Mouse (Mus musculus): Measurements from ENCODE around the gene Mxd3. TPM values are rescaled to one million over a fixed set of nuclear protein-coding genes. Genes with fewer than 3 reads are reported as not detected.

The Mxd3 gene
- polyA plus RNA-seq, 1 experiment from 2014 or later, result 15.1 TPM

GRCm38 (mm10) chr13:55371007-55371681 lies 41.5 kb upstream of the Mxd3 start:
- ATAC-seq (replicated peaks; ENCODE audit: low FRiP score, low read depth) (no peak), DNase-seq (ENCODE audit: low spot score) (no peak)
- Histone ChIP-seq H3K9ac (ENCODE audit: low read depth, low read length) (no peak overlapping the region), H3K4me1 (replicated peaks; ENCODE audit: insufficient read depth, low read length) (no peaks in the 10 kb centered on the region), H3K9me3 (replicated peaks; ENCODE audit: low read length) (no peaks in the 10 kb centered on the region), H3K4me2 (ENCODE audit: low read length) (no peak overlapping the region), H3K27ac (no peak overlapping the region), H3K27me3 (ENCODE audit: insufficient read depth, low read length) (no peaks in the 10 kb centered on the region), H3K36me3 (ENCODE audit: insufficient read depth, low read length) (no peaks in the 10 kb centered on the region), H3K4me3 (replicated peaks; ENCODE audit: low read depth, low read length) (no peak overlapping the region)
- WGBS, result 74% methylated on average over 8 of the region's 8 CpGs
- no peak for TF ChIP-seq CTCF (IDR thresholded peaks at IDR 0.05; ENCODE audit: low read depth)

- DNase-seq (ENCODE audit: low spot score), result no peak
- Histone ChIP-seq H3K27me3 (ENCODE audit: insufficient read depth, low read length) (no peaks in the 10 kb centered on the region), H3K4me1 (replicated peaks; ENCODE audit: insufficient read depth, low read length) (no peaks in the 10 kb centered on the region), H3K9me3 (replicated peaks; ENCODE audit: low read length) (no peaks in the 10 kb centered on the region), H3K27ac (no peak overlapping the region), H3K4me2 (ENCODE audit: low read length) (peak overlapping the region; percentile 32; the same call in 1 of the 2 replicates), H3K36me3 (ENCODE audit: insufficient read depth, low read length) (no peaks in the 10 kb centered on the region), H3K9ac (ENCODE audit: low read depth, low read length) (no peak overlapping the region), H3K4me3 (replicated peaks; ENCODE audit: low read depth, low read length) (no peak overlapping the region)
- WGBS, result 55% methylated on average over 3 of the region's 3 CpGs
- TF ChIP-seq CTCF (IDR thresholded peaks at IDR 0.05; ENCODE audit: low read depth), result no peak
- ATAC-seq (replicated peaks; ENCODE audit: low FRiP score, low read depth), result no peak
Measured at GRCm38 (mm10) chr13:55370234-55370633, 40.6 kb upstream of the Mxd3 start.

DNA sequence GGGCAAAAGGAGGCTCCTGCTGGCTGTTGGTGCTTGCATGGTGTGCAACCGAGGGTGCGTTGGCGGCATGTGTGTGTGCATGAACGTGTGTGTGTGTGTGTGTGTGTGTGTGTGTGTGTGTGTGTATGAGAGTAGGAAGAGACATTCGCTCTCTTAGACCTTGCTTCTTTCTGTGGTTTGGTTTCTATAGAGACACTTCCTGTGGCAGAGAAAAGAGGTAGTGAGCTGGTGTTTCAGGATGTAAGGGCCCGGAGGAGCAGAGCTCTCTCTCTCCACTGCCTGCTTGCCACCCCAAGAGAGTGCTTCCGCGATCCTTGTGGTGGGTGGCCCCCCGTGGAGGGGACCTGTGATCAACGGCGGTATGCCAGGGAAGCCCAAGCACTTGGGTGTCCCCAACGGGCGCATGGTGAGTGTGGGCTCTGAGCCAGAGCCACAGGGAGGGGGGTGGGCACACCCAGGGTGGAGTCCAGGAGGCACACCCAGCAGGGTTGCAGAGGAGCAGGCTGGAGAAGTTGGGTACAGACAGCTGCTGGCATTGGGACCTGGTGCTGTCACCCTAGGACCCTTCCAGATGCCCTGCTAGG lies 40.0 kb upstream of the Mxd3 start, which contains the start of gene Rgs14:
TSS of gene Rgs14 (plus strand) at position 202 of the 584 bp plus-strand sequence.
- DNase-seq (ENCODE audit: low spot score), result peak; percentile 10

DNA sequence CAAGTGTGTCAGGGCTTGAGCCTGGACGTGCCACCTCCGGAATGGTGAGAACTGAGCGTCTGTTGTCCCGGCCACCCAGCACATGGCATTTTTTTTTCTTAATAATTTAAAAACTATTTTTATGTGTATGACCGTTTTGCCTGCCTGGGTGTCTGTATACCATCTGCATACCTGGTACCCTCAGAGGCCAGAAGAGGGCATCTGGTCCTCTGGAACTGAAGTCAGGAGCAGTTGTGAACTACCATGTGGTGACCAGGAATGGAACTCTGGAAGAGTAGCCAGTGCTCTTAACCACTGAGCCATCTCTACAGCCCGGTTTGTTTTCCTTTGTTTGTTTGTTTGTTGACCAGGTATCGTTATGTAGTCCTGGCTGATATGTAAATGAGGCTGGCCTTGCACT lies 38.8 kb upstream of the Mxd3 start:
- Histone ChIP-seq H3K4me1 (replicated peaks; ENCODE audit: insufficient read depth, low read length) (no peaks in the 10 kb centered on the region), H3K36me3 (ENCODE audit: insufficient read depth, low read length) (no peaks in the 10 kb centered on the region), H3K9me3 (replicated peaks; ENCODE audit: low read length) (no peaks in the 10 kb centered on the region), H3K27me3 (ENCODE audit: insufficient read depth, low read length) (no peaks in the 10 kb centered on the region), H3K4me3 (replicated peaks; ENCODE audit: low read depth, low read length) (no peak overlapping the region), H3K4me2 (ENCODE audit: low read length) (no peak overlapping the region), H3K9ac (ENCODE audit: low read depth, low read length) (no peak overlapping the region), H3K27ac (no peak overlapping the region)
- TF ChIP-seq CTCF (IDR thresholded peaks at IDR 0.05; ENCODE audit: low read depth), result peak; percentile 32; the same call in 1 of the 2 replicates
- ATAC-seq (replicated peaks; ENCODE audit: low FRiP score, low read depth) (no peak), DNase-seq (ENCODE audit: low spot score) (no peak)
- 76% methylated on average over 7 of the region's 7 CpGs for WGBS

More for the DNA sequence above, 40.0 kb upstream of the Mxd3 start, which contains the start of gene Rgs14:
- Histone ChIP-seq H3K9me3 (replicated peaks; ENCODE audit: low read length) (no peaks in the 10 kb centered on the region), H3K27ac (no peak within 1 kb of the TSS), H3K27me3 (ENCODE audit: insufficient read depth, low read length) (no peaks in the 10 kb centered on the region), H3K9ac (ENCODE audit: low read depth, low read length) (no peak within 1 kb of the TSS), H3K4me2 (ENCODE audit: low read length) (peak within 1 kb of the TSS; percentile 32; the same call in 1 of the 2 replicates), H3K36me3 (ENCODE audit: insufficient read depth, low read length) (no peaks in the 10 kb centered on the region), H3K4me3 (replicated peaks; ENCODE audit: low read depth, low read length) (no peak within 1 kb of the TSS), H3K4me1 (replicated peaks; ENCODE audit: insufficient read depth, low read length) (no peaks in the 10 kb centered on the region)
- ATAC-seq (replicated peaks; ENCODE audit: low FRiP score, low read depth), result no peak
- WGBS, result 50% methylated on average over 13 of the region's 13 CpGs
- no peak for TF ChIP-seq CTCF (IDR thresholded peaks at IDR 0.05; ENCODE audit: low read depth)

DNA sequence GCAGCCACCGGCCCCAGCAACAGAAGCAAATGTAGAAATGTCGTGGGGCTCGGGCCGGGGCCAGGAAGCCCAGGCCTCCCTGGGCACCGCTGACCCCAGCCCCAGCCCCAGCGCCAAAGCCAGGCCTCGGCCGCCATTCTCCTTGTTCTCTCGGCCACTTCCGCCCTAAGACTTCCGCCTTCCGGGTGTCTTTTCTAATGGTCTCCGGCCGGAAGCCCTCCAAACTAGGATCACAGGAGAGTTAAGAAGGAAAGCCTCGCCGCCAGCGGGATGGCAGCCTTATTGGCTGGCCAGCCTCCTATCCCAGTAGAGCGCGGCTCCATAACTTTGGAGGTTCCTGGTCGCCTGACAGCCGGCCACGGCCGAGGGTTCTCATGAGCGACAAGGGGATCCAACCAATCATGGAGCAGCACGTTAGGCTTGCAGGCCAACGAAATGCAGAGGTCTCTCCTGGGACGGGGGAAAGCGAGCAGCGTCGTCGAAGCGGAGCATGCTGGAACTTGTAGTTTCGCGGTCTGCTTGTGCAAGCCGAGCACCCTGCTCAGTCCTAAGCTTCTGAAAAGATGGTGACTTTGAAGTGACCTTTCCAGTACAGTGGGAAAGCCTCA lies 32.9 kb upstream of the Mxd3 start, which contains the start of gene Lman2:
TSS of gene Lman2 (minus strand) at position 331 of the 608 bp plus-strand sequence.
- under 1% methylated on average over 35 of the region's 35 CpGs for WGBS

DNA sequence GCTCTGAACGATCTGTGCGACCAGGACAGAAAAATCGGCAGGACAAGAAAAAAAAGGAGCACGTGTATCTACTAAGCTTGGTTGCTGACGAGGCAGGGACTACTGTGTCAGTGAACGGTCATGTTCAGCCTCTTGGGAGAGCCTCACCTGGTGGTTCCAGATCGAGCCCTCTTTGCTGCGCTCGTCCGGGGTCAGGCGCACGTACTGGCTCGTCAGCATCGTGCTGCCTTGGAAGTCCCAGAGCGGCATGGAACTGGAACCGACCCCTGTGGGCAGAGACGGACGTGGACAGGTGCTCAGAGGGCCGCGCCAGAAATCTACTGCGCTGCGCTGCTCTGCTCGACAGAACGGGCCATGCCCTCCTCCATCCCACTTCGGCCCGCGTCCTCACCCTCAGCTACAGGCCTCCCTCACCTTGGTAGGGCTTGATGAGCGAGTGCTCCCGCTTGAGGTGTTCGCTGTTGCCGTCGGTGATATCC lies 32.4 kb upstream of the Mxd3 start:
- ATAC-seq (replicated peaks; ENCODE audit: low FRiP score, low read depth), result peak; percentile 22; the same call in 1 of the 2 replicates
- no peaks in the 10 kb centered on the region for H3K27me3 ChIP-seq (ENCODE audit: insufficient read depth, low read length)

More for the DNA sequence above, 32.9 kb upstream of the Mxd3 start, which contains the start of gene Lman2:
- peak; percentile 100 for DNase-seq (ENCODE audit: low spot score)
- no peaks in the 10 kb centered on the region for H3K9me3 ChIP-seq (replicated peaks; ENCODE audit: low read length)
- H3K4me1 ChIP-seq (replicated peaks; ENCODE audit: insufficient read depth, low read length), result peaks cover 10% of the 10 kb centered on the region; the same call in 1 of the 2 replicates
- ATAC-seq (replicated peaks; ENCODE audit: low FRiP score, low read depth), result peak; percentile 98
- H3K27me3 ChIP-seq (ENCODE audit: insufficient read depth, low read length), result no peaks in the 10 kb centered on the region
- H3K9ac ChIP-seq (ENCODE audit: low read depth, low read length), result peak within 1 kb of the TSS; percentile 96
- peak within 1 kb of the TSS; percentile 96 for H3K27ac ChIP-seq
- peak within 1 kb of the TSS; percentile 90 for H3K4me2 ChIP-seq (ENCODE audit: low read length)
- peaks cover 19% of the 10 kb centered on the region; the same call in 1 of the 2 replicates for H3K36me3 ChIP-seq (ENCODE audit: insufficient read depth, low read length)
- TF ChIP-seq CTCF (IDR thresholded peaks at IDR 0.05; ENCODE audit: low read depth), result 0 out of 2 replicates have a peak, but pooled peaks have one; percentile 1
- H3K4me3 ChIP-seq (replicated peaks; ENCODE audit: low read depth, low read length), result peak within 1 kb of the TSS; percentile 95

More for the DNA sequence above, 32.4 kb upstream of the Mxd3 start:
- Histone ChIP-seq H3K36me3 (ENCODE audit: insufficient read depth, low read length) (peaks cover 21% of the 10 kb centered on the region; the same call in 1 of the 2 replicates), H3K4me1 (replicated peaks; ENCODE audit: insufficient read depth, low read length) (peaks cover 10% of the 10 kb centered on the region; the same call in 1 of the 2 replicates), H3K9ac (ENCODE audit: low read depth, low read length) (peak overlapping the region; percentile 96), H3K4me3 (replicated peaks; ENCODE audit: low read depth, low read length) (peak overlapping the region; percentile 95), H3K27ac (peak overlapping the region; percentile 96), H3K4me2 (ENCODE audit: low read length) (peak overlapping the region; percentile 90), H3K9me3 (replicated peaks; ENCODE audit: low read length) (no peaks in the 10 kb centered on the region)
- DNase-seq (ENCODE audit: low spot score), result peak; percentile 15
- WGBS, result under 1% methylated on average over 32 of the region's 32 CpGs
- TF ChIP-seq CTCF (IDR thresholded peaks at IDR 0.05; ENCODE audit: low read depth), result no peak
